30 mouse cellular contexts compared by ENCODE assay signal in genomic region chr12:31281100-31281591, GRCm38 (mm10). TPM values are rescaled to one million over a fixed set of nuclear protein-coding genes. Genes with fewer than 3 reads are reported as not detected.
DNase-seq lines count a peak whose midpoint lies in the region; ATAC-seq and TF ChIP-seq lines count a peak whose summit lies in the region.
"Had no signal": no experiment of that assay in that cellular context is flagged by ENCODE, and none has a peak within 500 bp of the region (broad histone marks: within the 10 kb centered on the region; RNA-seq: fewer than 3 reads in every experiment).

No protein-coding gene starts in this region.

- no peaks in the 10 kb centered on the region for H3K27me3 ChIP-seq in forebrain, embryonic 11.5 days (ENCODE audit: control insufficient read depth, insufficient read depth, low read length)
- H3K27me3 ChIP-seq in forebrain, postnatal 0 days (ENCODE audit: insufficient read depth, low read length) = no peaks in the 10 kb centered on the region
- H3K27me3 ChIP-seq in heart, embryonic 15.5 days = no peaks in the 10 kb centered on the region
- H3K27me3 ChIP-seq in midbrain, embryonic 11.5 days (ENCODE audit: control insufficient read depth, insufficient read depth, low read length) = no peaks in the 10 kb centered on the region
- no peaks in the 10 kb centered on the region; the same call in 1 of the 2 replicates for H3K27me3 ChIP-seq in midbrain, embryonic 10.5 days (ENCODE audit: low read depth, poor library complexity, severe bottlenecking)
- no peaks in the 10 kb centered on the region for H3K27me3 ChIP-seq in stomach, embryonic 14.5 days (ENCODE audit: control insufficient read depth, insufficient read depth, low read length)
- H3K27me3 ChIP-seq: neural tube, embryonic 15.5 days; Patski had no signal

- H3K36me3 ChIP-seq in forebrain, embryonic 11.5 days (ENCODE audit: control insufficient read depth, insufficient read depth, low read length) = no peaks in the 10 kb centered on the region
- 0 out of 2 replicates have a peak, but pooled peaks cover 6% of the 10 kb centered on the region for H3K36me3 ChIP-seq in forebrain, postnatal 0 days (ENCODE audit: insufficient read depth)
- peaks cover 88% of the 10 kb centered on the region for H3K36me3 ChIP-seq in heart, embryonic 15.5 days
- H3K36me3 ChIP-seq in midbrain, embryonic 11.5 days (ENCODE audit: control insufficient read depth, insufficient read depth, low read length) = no peaks in the 10 kb centered on the region
- H3K36me3 ChIP-seq in midbrain, embryonic 10.5 days = no peaks in the 10 kb centered on the region
- peaks cover 82% of the 10 kb centered on the region for H3K36me3 ChIP-seq in stomach, embryonic 14.5 days (ENCODE audit: control insufficient read depth, insufficient read depth, low read length)
- H3K36me3 ChIP-seq: neural tube, embryonic 15.5 days had no signal

- no peak overlapping the region for H3K27ac ChIP-seq in forebrain, embryonic 11.5 days (ENCODE audit: low read depth, low read length)
- no peak overlapping the region for H3K27ac ChIP-seq in forebrain, postnatal 0 days (ENCODE audit: low read depth, low read length)
- H3K27ac ChIP-seq in heart, embryonic 15.5 days = peak overlapping the region; percentile 82
- H3K27ac ChIP-seq in midbrain, embryonic 11.5 days (ENCODE audit: low read depth, low read length) = no peak overlapping the region
- H3K27ac ChIP-seq in midbrain, embryonic 10.5 days (replicated peaks) = no peak overlapping the region
- no peak overlapping the region for H3K27ac ChIP-seq in stomach, embryonic 14.5 days (ENCODE audit: low read length)
- H3K27ac ChIP-seq: hindbrain, embryonic 10.5 days; hindbrain, postnatal 0 days; kidney, postnatal 0 days; liver, embryonic 14.5 days; neural tube, embryonic 15.5 days had no signal

- no peak overlapping the region for H3K4me2 ChIP-seq in forebrain, embryonic 11.5 days (ENCODE audit: low read depth, low read length, severe bottlenecking)
- H3K4me2 ChIP-seq in forebrain, postnatal 0 days (ENCODE audit: low read depth) = no peak overlapping the region
- no peak overlapping the region for H3K4me2 ChIP-seq in heart, embryonic 15.5 days
- no peak overlapping the region for H3K4me2 ChIP-seq in midbrain, embryonic 11.5 days
- H3K4me2 ChIP-seq in stomach, embryonic 14.5 days (replicated peaks; ENCODE audit: low read depth, low read length) = no peak overlapping the region
- H3K4me2 ChIP-seq: neural tube, embryonic 15.5 days had no signal

- no peak overlapping the region for H3K9ac ChIP-seq in forebrain, embryonic 11.5 days (ENCODE audit: low read length)
- H3K9ac ChIP-seq in forebrain, postnatal 0 days = no peak overlapping the region
- no peak overlapping the region for H3K9ac ChIP-seq in heart, embryonic 15.5 days
- no peak overlapping the region for H3K9ac ChIP-seq in midbrain, embryonic 11.5 days (ENCODE audit: low read length)
- H3K9ac ChIP-seq in stomach, embryonic 14.5 days (replicated peaks; ENCODE audit: low read depth, low read length) = no peak overlapping the region
- H3K9ac ChIP-seq: liver, embryonic 14.5 days; neural tube, embryonic 15.5 days had no signal

- H3K4me1 ChIP-seq in forebrain, embryonic 11.5 days (replicated peaks; ENCODE audit: control insufficient read depth, insufficient read depth, low read length) = no peaks in the 10 kb centered on the region
- no peaks in the 10 kb centered on the region for H3K4me1 ChIP-seq in forebrain, postnatal 0 days (ENCODE audit: insufficient read depth)
- H3K4me1 ChIP-seq in heart, embryonic 15.5 days (replicated peaks) = peaks cover 49% of the 10 kb centered on the region
- no peaks in the 10 kb centered on the region for H3K4me1 ChIP-seq in midbrain, embryonic 11.5 days (ENCODE audit: control insufficient read depth, insufficient read depth, low read length)
- peaks cover 7% of the 10 kb centered on the region; the same call in 1 of the 2 replicates for H3K4me1 ChIP-seq in midbrain, embryonic 10.5 days
- H3K4me1 ChIP-seq in stomach, embryonic 14.5 days (ENCODE audit: control insufficient read depth, insufficient read depth, low read length) = 0 out of 2 replicates have a peak, but pooled peaks cover 3% of the 10 kb centered on the region
- H3K4me1 ChIP-seq: hindbrain, embryonic 10.5 days; neural tube, embryonic 15.5 days had no signal

- H3K9me3 ChIP-seq in forebrain, embryonic 11.5 days (ENCODE audit: control insufficient read depth, low read length) = no peaks in the 10 kb centered on the region
- no peaks in the 10 kb centered on the region for H3K9me3 ChIP-seq in forebrain, postnatal 0 days (ENCODE audit: low read length)
- H3K9me3 ChIP-seq in heart, embryonic 15.5 days (replicated peaks) = no peaks in the 10 kb centered on the region
- no peaks in the 10 kb centered on the region for H3K9me3 ChIP-seq in midbrain, embryonic 11.5 days (ENCODE audit: control insufficient read depth, low read length)
- no peaks in the 10 kb centered on the region for H3K9me3 ChIP-seq in midbrain, embryonic 10.5 days (replicated peaks)
- no peaks in the 10 kb centered on the region for H3K9me3 ChIP-seq in stomach, embryonic 14.5 days (ENCODE audit: control insufficient read depth, low read depth, low read length)
- H3K9me3 ChIP-seq: hindbrain, embryonic 10.5 days; neural tube, embryonic 15.5 days had no signal

- ATAC-seq in forebrain, embryonic 11.5 days (replicated peaks; ENCODE audit: low FRiP score) = peak; percentile 53; the same call in 1 of the 2 replicates
- no peak for ATAC-seq in forebrain, postnatal 0 days
- no peak for ATAC-seq in heart, embryonic 15.5 days (replicated peaks; ENCODE audit: insufficient number of reproducible peaks, insufficient read depth, low FRiP score, low read depth)
- ATAC-seq in midbrain, embryonic 11.5 days (ENCODE audit: low FRiP score) = no peak
- 0 out of 2 replicates have a peak, but pooled peaks have one; percentile 23 for ATAC-seq in stomach, embryonic 14.5 days (ENCODE audit: insufficient number of reproducible peaks, insufficient read depth, low FRiP score, low read depth)
- ATAC-seq: activated CD4-positive, CD25-positive, alpha-beta regulatory T cell, adult 4 months; CD4-positive, CD25-positive, alpha-beta regulatory T cell, adult 4 months; hindbrain, postnatal 0 days; Patski had no signal

- no peak overlapping the region for H3K4me3 ChIP-seq in forebrain, embryonic 11.5 days (ENCODE audit: low read depth, low read length)
- H3K4me3 ChIP-seq in forebrain, postnatal 0 days (ENCODE audit: low read depth, low read length) = no peak overlapping the region
- H3K4me3 ChIP-seq in heart, embryonic 15.5 days = no peak overlapping the region
- H3K4me3 ChIP-seq in midbrain, embryonic 11.5 days (ENCODE audit: low read depth, low read length) = no peak overlapping the region
- no peak overlapping the region for H3K4me3 ChIP-seq in midbrain, embryonic 10.5 days
- no peak overlapping the region for H3K4me3 ChIP-seq in stomach, embryonic 14.5 days (ENCODE audit: low read depth, low read length)
- H3K4me3 ChIP-seq: hindbrain, embryonic 10.5 days; neural tube, embryonic 15.5 days had no signal

- TF ChIP-seq CTCF in forebrain, postnatal 0 days (IDR thresholded peaks at IDR 0.05; ENCODE audit: low read depth) = no peak

- DNase-seq in forebrain, embryonic 11.5 days (ENCODE audit: low spot score) = no peak
- DNase-seq in forebrain, postnatal 0 days = no peak
- DNase-seq in heart, postnatal 25 days (ENCODE audit: low spot score) = no peak
- DNase-seq in midbrain, embryonic 11.5 days (ENCODE audit: low spot score, missing footprints) = peak; percentile 69
- DNase-seq in midbrain, embryonic 10.5 days (ENCODE audit: low spot score) = no peak
- no peak for DNase-seq in testis, postnatal 10 days (ENCODE audit: low spot score)
- DNase-seq: adrenal gland, postnatal 10 days; cerebellum, adult 11-12 months; cerebellum, postnatal 14 days; gastrocnemius, postnatal 36 days; kidney, adult 18-20 months; lung, postnatal 36 days; thymus, adult 2 months had no signal

- intact Hi-C loops in heart, postnatal 25 days (cut with DNase I) = no loop called here

- 45% methylated on average over 9 of the region's 9 CpGs for WGBS in forebrain, embryonic 11.5 days
- WGBS in forebrain, postnatal 0 days = 25% methylated on average over 9 of the region's 9 CpGs
- 68% methylated on average over 9 of the region's 9 CpGs for WGBS in heart, embryonic 15.5 days
- 42% methylated on average over 9 of the region's 9 CpGs for WGBS in midbrain, embryonic 11.5 days
- 68% methylated on average over 9 of the region's 9 CpGs for WGBS in midbrain, embryonic 10.5 days
- 67% methylated on average over 9 of the region's 9 CpGs for WGBS in stomach, embryonic 14.5 days

RNA-seq across cellular contexts. Expression of gene Lamb1, which starts 16.1 kb away (rescaled TPM):
- 22.4 and 24.4 TPM in 2 replicates for polyA plus RNA-seq in forebrain, embryonic 11.5 days (2014; fragmentation: Nextera tagmentation; extraction: Ambion mirVana)
- 25.3 and 33.4 TPM in 2 replicates for total RNA-seq in forebrain, postnatal 0 days (2014; rRNA removed)
- 10.2 and 12.1 TPM in 2 replicates for polyA plus RNA-seq in forebrain, postnatal 0 days (2015; fragmentation: Nextera tagmentation; extraction: Ambion mirVana)
- polyA plus RNA-seq in heart, embryonic 15.5 days (2015; fragmentation: Nextera tagmentation; extraction: Ambion mirVana) = 90.9 and 99.5 TPM in 2 replicates
- 10 to 100 TPM; 87.5 to 89.2 TPM for total RNA-seq in heart, postnatal 25 days (2021)
- polyA plus RNA-seq in midbrain, embryonic 11.5 days (2014; fragmentation: Nextera tagmentation; extraction: Ambion mirVana) = 17.3 and 18.5 TPM in 2 replicates
- 17.8 and 20.8 TPM in 2 replicates for polyA plus RNA-seq in midbrain, embryonic 10.5 days (2016; fragmentation: Nextera tagmentation; extraction: Ambion mirVana)
- 98.2 TPM in 2 replicates for polyA plus RNA-seq in stomach, embryonic 14.5 days (2014; fragmentation: Nextera tagmentation; extraction: Ambion mirVana)
- total RNA-seq: megakaryocyte-erythroid progenitor cell, adult 5-6 weeks had no signal
- polyA plus RNA-seq: activated CD4-positive, CD25-positive, alpha-beta regulatory T cell, adult 4 months; CD4-positive, CD25-positive, alpha-beta regulatory T cell, adult 4 months had no signal

RNA-seq across cellular contexts. Expression of gene Gm6993, which starts 40.6 kb away (rescaled TPM):
- polyA plus RNA-seq in forebrain, embryonic 11.5 days (2014; fragmentation: Nextera tagmentation; extraction: Ambion mirVana) = not detected in 2 replicates
- total RNA-seq in forebrain, postnatal 0 days (2014; rRNA removed) = not detected in 2 replicates
- not detected in 2 replicates for polyA plus RNA-seq in forebrain, postnatal 0 days (2015; fragmentation: Nextera tagmentation; extraction: Ambion mirVana)
- polyA plus RNA-seq in heart, embryonic 15.5 days (2015; fragmentation: Nextera tagmentation; extraction: Ambion mirVana) = not detected in 2 replicates
- not detected for total RNA-seq in heart, postnatal 25 days (2021)
- not detected in 2 replicates for polyA plus RNA-seq in midbrain, embryonic 11.5 days (2014; fragmentation: Nextera tagmentation; extraction: Ambion mirVana)
- polyA plus RNA-seq in midbrain, embryonic 10.5 days (2016; fragmentation: Nextera tagmentation; extraction: Ambion mirVana) = not detected in 2 replicates
- polyA plus RNA-seq in stomach, embryonic 14.5 days (2014; fragmentation: Nextera tagmentation; extraction: Ambion mirVana) = not detected in 2 replicates
- total RNA-seq: adrenal gland, postnatal 10 days; ES-E14; gastrocnemius, postnatal 36 days; hindbrain, postnatal 0 days; layer of hippocampus, postnatal 14 days; left cerebral cortex, postnatal 14 days; megakaryocyte-erythroid progenitor cell, adult 5-6 weeks had no signal
- polyA plus RNA-seq: activated CD4-positive, CD25-positive, alpha-beta regulatory T cell, adult 4 months; CD4-positive, CD25-positive, alpha-beta regulatory T cell, adult 4 months; embryonic facial prominence, embryonic 14.5 days; hindbrain, embryonic 10.5 days; hindbrain, postnatal 0 days; kidney, postnatal 0 days; limb, embryonic 14.5 days; liver, embryonic 14.5 days; neural tube, embryonic 15.5 days; Patski; thymus, adult 2 months; urinary bladder, adult 2 months had no signal

Comparison
In these comparisons a context has a peak if more than half of its experiments do, and no peak if none do; other contexts are left out.
1. ATAC-seq: peak in forebrain, embryonic 11.5 days (single experiment) and stomach, embryonic 14.5 days (single experiment); none in forebrain, postnatal 0 days (single experiment), heart, embryonic 15.5 days (single experiment) and midbrain, embryonic 11.5 days (single experiment).